Mouse (Mus musculus): ENCODE measurements around the gene Pon1. TPM values are rescaled to one million over a fixed set of nuclear protein-coding genes. Genes with fewer than 3 reads are reported as not detected.

The Pon1 gene
- 0.52 and 1.2 TPM in 2 replicates for polyA plus RNA-seq (2012; rRNA removed)

- TF ChIP-seq POLR2A (IDR thresholded peaks at IDR 0.05; ENCODE audit: low read depth, low read length) (no peak), CTCF (conservative IDR thresholded peaks at IDR 0.05; ENCODE audit: insufficient read depth, insufficient read length, low read depth, low read length) (no peak)
- no peaks in the 10 kb centered on the region for H3K36me3 ChIP-seq (ENCODE audit: control insufficient read depth, insufficient read depth, low read length)
- H3K4me1 ChIP-seq (ENCODE audit: control insufficient read depth, insufficient read depth, low read length), result no peaks in the 10 kb centered on the region
- H3K27ac ChIP-seq (ENCODE audit: insufficient read depth, low read depth, low read length), result no peak within 1 kb of the TSS
- H3K27me3 ChIP-seq (replicated peaks; ENCODE audit: control insufficient read depth, insufficient read depth, low read length), result no peaks in the 10 kb centered on the region
- 52% methylated on average over 5 of the region's 5 CpGs for WGBS
- H3K4me3 ChIP-seq (ENCODE audit: insufficient read depth, low read depth, low read length), result no peak within 1 kb of the TSS
- no peak for DNase-seq
Measured at GRCm38 (mm10) chr6:5193693-5194092, at the start of gene Pon1. Pon1 (minus strand) TSS chr6:5193946.

- 96% methylated on average over 3 of the region's 3 CpGs for WGBS
- Histone ChIP-seq H3K36me3 (ENCODE audit: control insufficient read depth, insufficient read depth, low read length) (no peaks in the 10 kb centered on the region), H3K27ac (ENCODE audit: insufficient read depth, low read depth, low read length) (no peak overlapping the region), H3K27me3 (replicated peaks; ENCODE audit: control insufficient read depth, insufficient read depth, low read length) (no peaks in the 10 kb centered on the region), H3K4me3 (ENCODE audit: insufficient read depth, low read depth, low read length) (no peak overlapping the region), H3K4me1 (ENCODE audit: control insufficient read depth, insufficient read depth, low read length) (no peaks in the 10 kb centered on the region)
- TF ChIP-seq POLR2A (IDR thresholded peaks at IDR 0.05; ENCODE audit: low read depth, low read length) (no peak), CTCF (conservative IDR thresholded peaks at IDR 0.05; ENCODE audit: insufficient read depth, insufficient read length, low read depth, low read length) (no peak)
- no peak for DNase-seq
Measured at GRCm38 (mm10) chr6:5238799-5239198, 45.1 kb upstream of the Pon1 start.

- TF ChIP-seq POLR2A (IDR thresholded peaks at IDR 0.05; ENCODE audit: low read depth, low read length) (no peak), CTCF (conservative IDR thresholded peaks at IDR 0.05; ENCODE audit: insufficient read depth, insufficient read length, low read depth, low read length) (no peak)
- Histone ChIP-seq H3K4me1 (ENCODE audit: control insufficient read depth, insufficient read depth, low read length) (no peaks in the 10 kb centered on the region), H3K36me3 (ENCODE audit: control insufficient read depth, insufficient read depth, low read length) (no peaks in the 10 kb centered on the region), H3K27me3 (replicated peaks; ENCODE audit: control insufficient read depth, insufficient read depth, low read length) (no peaks in the 10 kb centered on the region), H3K4me3 (ENCODE audit: insufficient read depth, low read depth, low read length) (no peak overlapping the region), H3K27ac (ENCODE audit: insufficient read depth, low read depth, low read length) (no peak overlapping the region)
- DNase-seq, result no peak
- 81% methylated on average over 4 of the region's 4 CpGs for WGBS
Measured at GRCm38 (mm10) chr6:5237510-5237909, 43.8 kb upstream of the Pon1 start.

- DNase-seq, result no peak
- TF ChIP-seq CTCF (conservative IDR thresholded peaks at IDR 0.05; ENCODE audit: insufficient read depth, insufficient read length, low read depth, low read length) (no peak), POLR2A (IDR thresholded peaks at IDR 0.05; ENCODE audit: low read depth, low read length) (no peak)
- Histone ChIP-seq H3K4me3 (ENCODE audit: insufficient read depth, low read depth, low read length) (no peak overlapping the region), H3K36me3 (ENCODE audit: control insufficient read depth, insufficient read depth, low read length) (no peaks in the 10 kb centered on the region), H3K27me3 (replicated peaks; ENCODE audit: control insufficient read depth, insufficient read depth, low read length) (no peaks in the 10 kb centered on the region), H3K4me1 (ENCODE audit: control insufficient read depth, insufficient read depth, low read length) (no peaks in the 10 kb centered on the region), H3K27ac (ENCODE audit: insufficient read depth, low read depth, low read length) (no peak overlapping the region)
- 94% methylated on average over 8 of the region's 8 CpGs for WGBS
Measured at GRCm38 (mm10) chr6:5236843-5237371, 43.2 kb upstream of the Pon1 start.

- Histone ChIP-seq H3K27me3 (replicated peaks; ENCODE audit: control insufficient read depth, insufficient read depth, low read length) (no peaks in the 10 kb centered on the region), H3K4me3 (ENCODE audit: insufficient read depth, low read depth, low read length) (no peak overlapping the region), H3K27ac (ENCODE audit: insufficient read depth, low read depth, low read length) (no peak overlapping the region), H3K36me3 (ENCODE audit: control insufficient read depth, insufficient read depth, low read length) (no peaks in the 10 kb centered on the region), H3K4me1 (ENCODE audit: control insufficient read depth, insufficient read depth, low read length) (no peaks in the 10 kb centered on the region)
- DNase-seq, result no peak
- WGBS, result 85% methylated on average over 3 of the region's 3 CpGs
- TF ChIP-seq CTCF (conservative IDR thresholded peaks at IDR 0.05; ENCODE audit: insufficient read depth, insufficient read length, low read depth, low read length), result no peak
- no peak for TF ChIP-seq POLR2A (IDR thresholded peaks at IDR 0.05; ENCODE audit: low read depth, low read length)
Measured at GRCm38 (mm10) chr6:5234563-5234962, 40.8 kb upstream of the Pon1 start.

GRCm38 (mm10) chr6:5233812-5234211, 40.1 kb upstream of the Pon1 start:
- Histone ChIP-seq H3K27ac (ENCODE audit: insufficient read depth, low read depth, low read length) (no peak overlapping the region), H3K36me3 (ENCODE audit: control insufficient read depth, insufficient read depth, low read length) (no peaks in the 10 kb centered on the region), H3K27me3 (replicated peaks; ENCODE audit: control insufficient read depth, insufficient read depth, low read length) (no peaks in the 10 kb centered on the region), H3K4me1 (ENCODE audit: control insufficient read depth, insufficient read depth, low read length) (no peaks in the 10 kb centered on the region), H3K4me3 (ENCODE audit: insufficient read depth, low read depth, low read length) (no peak overlapping the region)
- TF ChIP-seq CTCF (conservative IDR thresholded peaks at IDR 0.05; ENCODE audit: insufficient read depth, insufficient read length, low read depth, low read length) (no peak), POLR2A (IDR thresholded peaks at IDR 0.05; ENCODE audit: low read depth, low read length) (no peak)
- DNase-seq, result no peak
- 94% methylated on average over 1 of the region's 1 CpGs for WGBS

GRCm38 (mm10) chr6:5232022-5232421, 38.3 kb upstream of the Pon1 start:
- 94% methylated on average over 4 of the region's 4 CpGs for WGBS

More at GRCm38 (mm10) chr6:5232022-5232421, 38.3 kb upstream of the Pon1 start:
- TF ChIP-seq CTCF (conservative IDR thresholded peaks at IDR 0.05; ENCODE audit: insufficient read depth, insufficient read length, low read depth, low read length), result no peak
- no peak for TF ChIP-seq POLR2A (IDR thresholded peaks at IDR 0.05; ENCODE audit: low read depth, low read length)
- Histone ChIP-seq H3K36me3 (ENCODE audit: control insufficient read depth, insufficient read depth, low read length) (no peaks in the 10 kb centered on the region), H3K4me3 (ENCODE audit: insufficient read depth, low read depth, low read length) (no peak overlapping the region), H3K27ac (ENCODE audit: insufficient read depth, low read depth, low read length) (no peak overlapping the region), H3K27me3 (replicated peaks; ENCODE audit: control insufficient read depth, insufficient read depth, low read length) (no peaks in the 10 kb centered on the region), H3K4me1 (ENCODE audit: control insufficient read depth, insufficient read depth, low read length) (no peaks in the 10 kb centered on the region)
- no peak for DNase-seq
